Mouse (Mus musculus) skeletal muscle tissue, adult 2 months (tissue): ENCODE measurements around the gene Armh1.

ENCODE experiments used
- DNase-seq: peaks from one replicate; pipeline ENCODE4 v3.0.0-alpha.2; 2012; ENCODE audit warnings: low read depth, low spot score

Gene Armh1

DNA sequence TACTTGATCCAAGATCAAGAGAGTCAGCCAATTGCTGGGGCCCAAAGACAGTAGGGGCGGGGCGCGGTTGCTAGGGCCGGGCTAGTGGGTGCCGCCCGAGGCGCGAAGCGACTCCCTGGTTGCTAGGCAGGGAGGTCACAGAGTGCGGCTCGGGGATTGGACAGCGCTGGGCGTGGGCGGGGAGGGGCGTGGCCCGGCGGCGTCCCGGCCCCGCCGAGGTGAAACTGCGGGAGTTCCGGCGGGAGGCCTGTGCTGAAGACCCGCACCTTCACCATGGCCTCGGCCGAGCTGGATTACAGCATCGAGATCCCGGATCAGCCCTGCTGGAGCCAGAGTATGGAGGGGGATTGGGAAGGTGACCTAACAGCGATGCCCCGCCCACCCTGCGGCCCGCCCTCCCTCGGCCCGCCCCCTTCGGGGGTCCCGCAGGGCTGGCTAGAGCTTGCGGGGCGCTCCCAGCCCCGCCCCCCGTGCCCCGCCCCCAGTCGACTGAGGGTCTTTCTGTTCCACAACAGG lies at the start of gene Armh1, which contains the start of gene Tmem53:
Gene Armh1, minus strand, starts transcription at position 325 of the 516 bp plus-strand sequence.
Gene Tmem53, plus strand, starts transcription at position 151 of the 516 bp plus-strand sequence.
- peak; percentile 78 for DNase-seq

DNA sequence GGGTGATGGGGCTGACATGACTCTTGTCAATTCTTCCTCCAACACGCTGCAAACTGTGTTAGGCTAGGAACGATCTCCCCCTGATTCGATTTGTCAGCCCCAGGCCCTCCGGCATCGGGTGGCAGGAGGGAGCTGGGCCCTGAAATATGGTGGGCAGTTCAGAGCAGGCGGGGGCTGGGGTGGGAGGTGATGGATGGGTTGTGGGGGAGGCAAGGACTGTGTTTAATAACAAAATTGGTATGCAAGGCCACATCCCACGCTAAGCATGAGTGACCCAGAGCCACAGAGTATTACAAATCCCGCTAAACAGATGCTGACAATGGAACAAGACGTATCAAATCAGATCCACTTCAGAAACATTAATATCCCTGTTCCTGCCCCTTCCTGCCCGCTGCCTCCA lies 48.0 kb upstream of the Armh1 start:
- no peak for DNase-seq

GRCm38 (mm10) chr4:117297819-117298218 lies 45.9 kb upstream of the Armh1 start:
- DNase-seq, result no peak

DNA sequence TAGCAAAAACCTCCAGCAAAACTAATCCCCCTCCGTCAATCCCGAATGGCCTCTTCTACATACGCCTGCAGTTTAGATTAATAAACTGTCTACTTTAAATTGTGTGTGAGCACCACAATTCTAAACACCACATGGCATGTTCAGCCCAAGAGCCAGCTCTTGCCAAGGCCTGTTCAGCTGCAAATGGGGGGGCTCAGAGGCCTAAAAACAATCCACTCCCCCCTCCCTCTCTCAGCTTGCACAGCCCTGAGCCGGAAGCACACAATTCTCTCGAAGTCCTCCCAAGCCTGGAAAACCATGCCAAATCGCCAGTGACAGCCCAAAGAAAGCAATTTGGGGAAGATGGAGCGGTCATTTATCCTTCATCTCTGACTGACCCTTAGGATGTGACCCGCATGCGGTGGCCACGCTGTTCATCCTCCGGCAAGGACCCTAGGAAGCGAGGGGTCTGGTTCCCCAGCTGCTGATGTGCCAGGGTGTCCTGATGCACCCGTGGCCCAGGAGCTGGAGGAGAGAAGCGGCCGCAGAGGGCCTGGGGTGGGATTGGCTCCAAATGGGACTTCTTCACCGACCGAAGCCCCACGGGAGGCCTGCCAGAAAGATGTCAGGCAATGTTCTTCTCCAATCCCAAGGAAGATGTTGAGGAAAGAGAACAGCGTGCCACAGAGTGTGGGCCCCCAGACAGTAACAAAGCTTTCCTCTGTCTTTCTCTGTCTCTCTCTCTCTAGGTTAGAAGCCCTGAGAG lies 45.1 kb upstream of the Armh1 start:
- no peak for DNase-seq

- DNase-seq, result no peak
Measured at GRCm38 (mm10) chr4:117291696-117292095, 39.8 kb upstream of the Armh1 start.

- peak; percentile 60 for DNase-seq
Measured at GRCm38 (mm10) chr4:117288927-117289801, 37.2 kb upstream of the Armh1 start.

DNA sequence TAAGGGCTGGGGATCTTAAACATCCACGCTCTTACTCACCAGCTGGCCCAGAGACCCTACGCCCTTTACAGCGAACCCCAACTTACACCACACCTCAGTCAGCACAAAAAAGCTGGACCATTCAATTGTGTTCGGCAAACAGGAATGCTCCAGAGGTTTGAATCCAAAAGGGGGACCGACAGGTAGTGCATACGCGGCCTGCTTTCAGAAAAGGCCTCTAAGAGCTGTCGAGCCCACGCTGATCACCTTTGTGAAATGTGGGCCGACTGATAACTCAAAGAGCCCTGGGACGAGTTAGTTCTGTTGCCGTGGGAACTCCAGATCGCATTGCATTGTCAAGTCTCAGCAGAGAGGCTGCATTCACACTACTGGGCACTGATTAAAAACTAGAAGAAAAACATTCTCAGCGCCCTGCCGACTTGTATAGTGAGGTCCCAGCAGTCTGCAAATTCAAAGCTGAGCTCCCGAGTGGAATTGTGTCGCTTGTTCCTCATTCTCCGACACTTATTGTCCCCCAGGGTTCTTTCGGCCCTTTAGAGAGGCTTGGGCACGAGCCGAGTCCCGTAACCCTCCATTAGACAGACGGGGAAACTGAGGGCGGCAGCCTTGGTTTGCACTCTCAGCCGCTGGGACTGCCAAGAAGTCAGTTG lies 36.5 kb upstream of the Armh1 start:
- no peak for DNase-seq

DNA sequence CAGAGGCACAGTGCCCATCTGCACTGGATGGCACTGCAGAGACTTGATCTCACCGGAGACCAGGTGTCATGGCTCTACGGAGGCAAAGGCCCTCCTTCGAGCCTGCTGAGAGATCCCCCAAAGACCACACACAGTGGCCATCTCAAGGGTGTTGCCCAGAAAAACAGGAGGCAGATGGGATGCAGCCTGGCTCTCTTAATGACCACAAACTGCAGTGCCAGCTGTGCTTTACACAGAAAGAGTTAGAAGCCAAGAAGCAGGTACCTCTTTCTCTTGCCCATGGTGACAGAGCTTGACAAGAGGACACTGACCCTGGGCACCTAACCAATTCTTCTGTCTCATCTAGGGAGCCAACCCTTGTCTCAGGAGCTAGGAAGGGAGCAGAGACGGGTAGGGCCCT lies 32.4 kb upstream of the Armh1 start:
- DNase-seq, result no peak

GRCm38 (mm10) chr4:117283271-117284191 lies 31.6 kb upstream of the Armh1 start:
- DNase-seq, result peak; percentile 88

- DNase-seq, result no peak
Measured at GRCm38 (mm10) chr4:117281090-117281845, 29.3 kb upstream of the Armh1 start.

GRCm38 (mm10) chr4:117280397-117280930 lies 28.5 kb upstream of the Armh1 start:
- no peak for DNase-seq

DNA sequence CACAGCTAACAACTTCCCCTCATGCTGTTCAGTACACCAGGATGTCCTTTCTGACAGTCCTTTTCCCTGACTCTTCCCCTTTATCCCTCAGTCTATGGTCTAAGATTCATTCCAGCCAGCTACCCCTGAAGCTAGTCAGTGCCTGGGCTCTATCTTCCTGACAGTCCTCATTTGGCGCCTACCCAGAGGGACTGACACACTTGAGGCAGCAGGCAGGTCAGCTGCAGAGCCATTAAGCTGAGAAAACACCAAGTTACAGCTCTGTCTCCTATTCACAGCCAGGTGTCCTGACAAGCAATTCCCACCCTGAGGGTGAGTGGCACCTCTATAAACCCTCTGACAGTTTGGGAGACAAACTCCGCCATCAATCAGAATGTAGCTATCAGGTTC lies 27.3 kb upstream of the Armh1 start:
- DNase-seq, result no peak

- no peak for DNase-seq
Measured at GRCm38 (mm10) chr4:117278381-117279252, 26.7 kb upstream of the Armh1 start.

GRCm38 (mm10) chr4:117277687-117278086 lies 25.8 kb upstream of the Armh1 start:
- no peak for DNase-seq

DNA sequence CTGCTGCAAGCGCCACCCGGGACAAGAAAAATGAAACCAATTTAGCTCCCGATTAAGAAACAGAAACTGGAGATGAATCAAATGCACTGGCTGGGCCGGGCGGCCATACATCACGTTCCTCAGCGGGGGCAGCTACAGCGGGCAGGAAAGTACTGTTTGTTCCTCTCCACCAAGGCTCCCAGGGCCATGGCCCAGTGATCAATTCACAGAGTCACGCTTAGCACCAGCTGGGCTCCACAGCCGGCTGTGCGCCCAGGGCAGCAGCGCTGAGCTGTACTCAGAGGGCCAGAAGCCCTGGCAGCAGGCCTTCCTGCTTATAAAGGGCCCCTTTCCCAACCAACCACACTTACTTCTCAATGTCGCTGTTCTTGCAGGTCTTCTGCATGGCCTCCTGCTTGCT lies 25.1 kb upstream of the Armh1 start:
- DNase-seq, result no peak

DNA sequence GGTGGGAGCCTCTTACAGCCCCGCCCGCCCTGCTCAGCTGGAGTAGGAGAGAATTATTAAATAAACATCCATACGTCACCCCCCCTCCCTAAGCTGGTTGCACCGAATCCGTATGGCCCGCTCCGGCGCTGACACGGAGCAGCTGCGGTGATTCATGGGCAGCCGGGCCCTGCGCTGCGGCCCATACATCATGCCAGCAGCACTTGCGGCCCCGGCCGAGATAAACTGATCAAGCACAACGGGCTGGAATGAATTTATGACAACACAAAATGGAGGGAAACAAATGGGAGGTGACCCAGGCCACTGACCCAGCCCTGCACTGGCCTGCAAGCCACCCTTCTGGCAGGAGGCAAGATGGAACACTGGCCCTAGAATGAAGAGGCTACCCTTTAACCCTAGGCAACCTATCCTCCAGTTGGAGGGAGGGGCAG lies 24.4 kb upstream of the Armh1 start:
- no peak for DNase-seq

DNA sequence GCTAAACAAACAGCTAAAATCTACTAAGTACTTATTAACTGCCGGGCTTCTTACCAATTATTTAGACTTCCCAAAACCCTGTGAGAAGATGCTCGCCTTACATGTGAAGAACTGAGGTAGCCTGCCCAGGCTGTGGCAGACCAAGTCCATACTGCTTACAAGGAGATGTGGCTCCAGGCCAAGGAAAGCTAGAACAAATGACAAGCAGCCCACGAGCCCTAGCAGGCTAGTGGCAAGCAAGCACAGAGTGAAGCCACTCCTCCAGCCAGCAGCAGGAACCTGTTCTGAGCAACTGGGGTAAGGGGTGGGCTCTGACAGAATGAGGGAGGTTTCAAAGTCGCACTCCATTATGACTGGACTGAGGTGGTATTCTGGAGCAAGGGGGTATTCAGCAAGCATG lies 22.8 kb upstream of the Armh1 start:
- DNase-seq, result no peak

GRCm38 (mm10) chr4:117272459-117272858 lies 20.5 kb upstream of the Armh1 start:
- no peak for DNase-seq

DNA sequence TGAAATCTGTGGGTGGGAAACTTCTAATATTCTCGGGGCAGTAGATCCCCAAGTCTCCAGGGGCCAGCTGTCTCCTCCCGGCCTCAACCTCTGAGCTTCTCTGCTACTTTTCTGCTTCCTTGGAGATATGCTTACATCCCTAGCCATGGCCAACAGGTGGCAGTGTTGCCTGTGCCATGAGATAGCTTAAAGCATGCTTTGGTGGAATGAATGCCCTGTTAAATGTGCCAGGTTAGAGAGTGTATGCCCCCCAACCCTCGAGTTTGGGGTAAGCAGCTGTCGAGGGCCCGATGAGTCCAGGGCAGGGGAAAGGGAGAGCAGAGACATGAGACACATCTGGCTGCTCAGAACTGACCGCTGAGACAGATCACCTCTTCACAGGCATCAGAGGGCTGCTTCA lies 18.4 kb upstream of the Armh1 start:
- DNase-seq, result no peak
